Mouse (Mus musculus): ENCODE measurements around the gene Sox5.

The Sox5 gene

DNA sequence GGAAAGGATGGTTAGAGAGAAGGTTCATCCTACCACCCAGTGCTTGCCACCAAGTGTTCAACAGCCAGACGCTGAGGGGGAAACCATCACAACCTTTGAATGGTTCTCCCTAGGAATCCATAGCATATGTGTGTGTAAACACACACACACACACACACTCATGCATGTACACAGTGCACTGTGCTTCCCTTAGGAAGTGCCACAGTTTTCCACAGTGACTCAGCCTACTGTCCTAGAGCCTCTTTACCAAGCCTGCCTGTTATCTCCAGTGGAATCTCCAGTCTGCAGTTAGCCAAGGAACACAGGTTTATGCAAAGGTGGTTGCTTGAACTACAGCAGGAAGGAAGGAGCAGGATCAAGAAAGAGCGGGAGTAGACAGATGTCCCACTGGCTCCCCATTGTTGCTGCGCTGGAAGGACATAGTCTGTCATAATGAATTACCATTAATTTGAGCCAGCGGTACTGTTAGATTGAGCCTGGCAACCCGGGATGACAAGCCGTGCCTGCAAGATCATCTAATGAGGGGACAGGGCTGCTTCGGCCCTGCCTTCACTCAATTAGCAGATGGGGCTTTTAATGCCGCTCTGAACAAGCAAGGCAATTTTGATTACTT lies 335.9 kb downstream of the Sox5 start:
- no peak for DNase-seq (ENCODE audit: low read depth, low spot score)

DNA sequence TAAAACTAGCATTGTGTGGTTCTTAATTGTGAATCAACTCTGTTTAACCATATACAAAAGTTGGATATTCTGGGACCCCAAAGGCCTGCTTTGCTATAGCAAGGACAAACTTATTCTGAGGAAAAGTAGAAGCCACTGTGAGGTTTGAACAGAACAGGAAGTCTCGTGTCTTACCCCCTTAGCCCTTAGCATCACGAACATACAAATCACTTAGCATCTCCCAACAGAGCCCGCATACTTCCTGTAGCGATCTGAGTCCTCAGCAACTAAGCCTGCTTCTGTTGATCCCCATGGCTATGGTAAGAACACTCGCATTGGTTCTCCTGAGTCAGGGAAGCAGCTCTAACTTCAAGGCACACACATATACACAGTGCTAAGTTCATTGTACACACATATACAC lies 337.4 kb downstream of the Sox5 start:
- DNase-seq (ENCODE audit: low read depth, low spot score): no peak

DNA sequence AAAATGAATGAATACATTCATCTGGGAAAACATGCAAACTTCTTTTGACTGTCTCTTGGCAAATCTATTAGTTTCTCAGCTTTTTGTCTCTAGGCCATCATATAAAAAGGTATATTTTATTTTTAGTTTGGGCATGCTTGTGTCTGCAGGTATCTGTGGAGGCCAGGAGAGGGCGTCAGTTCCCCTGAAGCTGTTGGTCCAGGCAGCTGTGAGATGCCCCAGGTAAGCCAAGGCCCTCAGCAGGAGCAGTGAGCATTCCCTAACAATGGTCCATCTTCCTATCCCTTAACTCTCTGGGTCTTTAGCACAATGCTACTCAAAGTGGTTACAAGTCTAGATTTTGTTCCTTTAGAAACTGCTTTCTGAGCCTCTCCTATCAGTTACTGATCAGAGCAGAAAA lies 338.1 kb downstream of the Sox5 start:
- no peak for DNase-seq (ENCODE audit: low read depth, low spot score)

DNA sequence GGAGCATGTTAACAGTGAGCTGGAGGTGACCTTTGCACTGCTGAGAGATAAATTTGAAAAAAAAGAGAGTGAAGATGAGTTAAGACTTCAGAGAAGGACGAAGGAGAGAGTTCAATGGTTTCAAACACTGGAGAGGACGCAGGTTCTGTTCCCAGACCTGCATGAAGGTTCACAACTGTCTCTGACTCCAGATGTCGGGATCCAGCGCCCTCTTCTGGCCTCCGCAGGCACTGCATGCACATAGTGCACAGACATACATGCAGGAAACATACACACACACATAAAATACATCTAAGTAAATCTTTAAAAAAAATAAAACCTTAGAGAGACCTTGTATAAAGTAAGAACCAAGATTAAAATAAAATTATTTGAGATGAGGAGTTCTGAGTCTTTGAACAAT lies 352.5 kb downstream of the Sox5 start:
- no peak for DNase-seq (ENCODE audit: low read depth, low spot score)

DNA sequence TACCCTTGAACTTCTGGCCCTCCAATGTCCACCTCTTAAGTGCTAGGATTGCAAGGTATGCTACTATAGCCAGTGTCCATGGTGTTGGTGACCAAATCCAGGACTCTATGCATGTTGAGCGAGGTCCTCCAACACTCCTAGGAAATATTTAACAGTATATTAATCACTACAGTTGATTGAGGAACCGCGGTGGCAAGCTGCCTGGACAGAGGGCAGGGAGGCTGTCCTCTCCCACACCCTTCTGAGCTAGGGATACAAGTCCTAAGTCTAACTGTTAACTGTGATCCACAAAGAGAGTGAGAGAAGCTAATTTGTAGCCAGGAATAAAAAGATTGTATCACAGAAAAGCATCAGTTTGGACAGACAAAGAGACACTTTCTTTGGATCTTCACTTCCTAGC lies 373.7 kb downstream of the Sox5 start:
- no peak for DNase-seq (ENCODE audit: low read depth, low spot score)

DNA sequence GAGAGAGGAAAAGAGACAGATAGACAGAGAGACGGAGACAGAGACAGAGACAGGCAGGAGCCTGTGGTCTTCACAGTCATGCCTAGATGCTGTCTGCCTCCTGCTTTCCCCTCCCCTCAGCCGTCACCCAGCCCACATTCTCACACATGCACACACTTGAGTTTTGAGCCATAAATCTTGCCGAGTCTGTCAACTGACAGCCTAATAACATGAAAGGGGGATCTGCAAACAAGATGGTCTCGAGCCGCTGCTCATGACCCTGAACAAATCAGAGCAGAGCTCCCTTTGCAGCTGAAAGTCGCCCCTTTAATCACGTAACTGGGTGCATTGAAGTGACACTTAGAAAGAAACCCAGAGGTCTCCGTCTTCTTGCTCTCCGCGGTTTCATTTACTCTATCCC lies 383.7 kb downstream of the Sox5 start:
- DNase-seq (ENCODE audit: low read depth, low spot score): peak; percentile 43

DNA sequence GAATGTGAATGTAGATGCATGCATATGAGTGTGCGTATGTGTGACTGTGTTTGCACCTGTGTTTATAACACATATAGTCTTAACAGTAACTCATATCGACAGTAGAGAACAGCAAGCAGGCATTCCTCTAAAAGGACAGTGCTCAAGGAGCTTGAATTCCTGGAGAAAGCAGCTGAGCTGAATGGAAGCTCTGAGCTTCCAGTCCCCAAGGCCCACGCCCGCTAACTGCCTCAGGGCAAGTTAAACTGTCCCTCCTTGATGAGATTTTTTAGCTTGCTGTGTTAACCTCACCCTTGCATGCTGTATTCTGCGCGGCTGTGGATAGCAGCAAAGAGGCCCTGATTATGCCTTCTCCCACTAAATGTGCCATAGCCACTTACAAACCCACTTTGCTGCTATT lies 388.6 kb downstream of the Sox5 start:
- no peak for DNase-seq (ENCODE audit: low read depth, low spot score)

DNA sequence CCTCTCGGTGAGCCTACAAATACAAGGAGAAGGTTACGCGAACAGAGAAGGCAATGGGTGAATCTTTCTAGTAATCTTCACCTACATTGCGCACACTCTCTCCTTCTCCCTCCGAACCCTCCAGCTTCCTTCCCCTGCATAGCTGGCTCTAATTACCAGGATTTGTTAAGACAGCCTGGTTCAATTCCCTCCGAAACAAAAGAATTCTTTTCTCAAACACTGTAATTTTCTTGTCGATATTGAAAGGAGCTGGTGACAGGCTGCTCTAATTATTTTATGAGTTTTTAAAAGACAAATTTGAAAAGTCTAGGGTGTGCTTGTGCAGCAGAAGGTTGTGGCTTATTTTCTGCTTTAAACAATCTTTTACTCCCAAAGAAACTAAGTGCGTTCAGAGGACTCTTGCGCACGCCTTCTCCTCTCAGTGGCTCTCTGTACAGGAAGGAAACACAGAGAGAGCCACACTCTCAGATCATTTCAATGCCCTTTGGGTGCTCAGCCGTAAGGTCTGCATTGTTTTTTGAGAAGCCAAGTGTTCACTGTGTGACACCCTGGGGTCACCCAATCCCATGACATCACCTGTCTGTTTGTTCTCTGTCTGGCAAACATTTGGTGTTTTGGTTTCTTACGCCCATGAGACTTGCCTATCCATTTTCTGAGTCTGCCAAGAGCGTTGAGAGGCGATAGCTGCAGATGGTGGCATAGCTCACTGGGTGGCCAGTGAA lies 392.3 kb downstream of the Sox5 start:
- DNase-seq (ENCODE audit: low read depth, low spot score): no peak

DNA sequence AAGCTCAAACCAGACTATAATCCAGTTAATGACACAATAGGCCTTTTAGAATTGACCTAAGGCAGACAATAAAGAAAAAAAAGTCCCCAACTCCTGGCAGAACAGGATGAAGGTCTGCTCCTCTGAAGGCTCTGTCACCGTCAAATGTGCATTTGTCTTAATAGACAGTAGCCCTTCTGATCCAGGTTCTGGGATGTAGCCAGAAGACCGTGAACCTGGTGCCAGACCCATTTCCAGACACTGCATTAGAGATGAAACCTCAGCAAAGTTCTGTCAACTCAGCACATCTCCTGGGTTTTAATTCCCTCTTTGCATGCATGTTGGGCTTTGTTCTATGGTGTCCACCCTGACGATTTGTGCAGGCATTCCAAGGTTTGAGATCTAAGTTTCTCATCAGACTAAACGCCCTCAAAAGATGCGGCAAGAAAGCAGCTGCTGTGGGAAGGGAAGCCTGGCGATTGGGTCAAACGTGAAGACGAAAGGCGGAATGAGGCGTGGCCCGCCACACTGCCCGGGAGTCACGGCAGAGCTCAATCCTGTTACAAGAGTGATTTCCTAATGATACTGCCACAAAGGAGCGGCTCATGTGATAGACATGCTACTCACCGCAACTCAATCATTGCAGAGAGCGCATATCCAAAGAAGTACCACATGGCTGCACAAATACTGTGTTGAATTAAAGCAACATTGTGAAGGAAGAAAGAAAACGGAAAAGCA lies 394.1 kb downstream of the Sox5 start:
- DNase-seq (ENCODE audit: low read depth, low spot score): no peak

DNA sequence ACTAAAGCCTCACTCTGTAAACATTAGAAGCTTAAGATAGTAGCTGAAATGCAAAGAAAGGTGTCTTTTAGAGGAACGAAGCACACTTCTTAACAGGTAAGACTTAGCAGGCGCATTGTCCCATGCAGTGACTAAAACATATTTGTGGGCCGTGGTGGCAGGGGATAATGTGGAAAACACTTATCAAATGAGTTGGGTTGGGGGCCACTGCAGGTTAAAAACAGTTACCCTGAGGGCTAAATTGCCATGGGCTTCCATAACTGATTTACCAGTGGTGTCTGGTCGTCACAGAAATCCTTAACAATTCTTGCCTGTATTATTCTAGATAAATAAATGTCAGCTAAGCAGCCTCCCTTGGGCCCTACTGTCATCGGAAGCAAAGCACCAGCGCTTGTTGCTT lies 401.1 kb downstream of the Sox5 start:
- no peak for DNase-seq (ENCODE audit: low read depth, low spot score)

DNA sequence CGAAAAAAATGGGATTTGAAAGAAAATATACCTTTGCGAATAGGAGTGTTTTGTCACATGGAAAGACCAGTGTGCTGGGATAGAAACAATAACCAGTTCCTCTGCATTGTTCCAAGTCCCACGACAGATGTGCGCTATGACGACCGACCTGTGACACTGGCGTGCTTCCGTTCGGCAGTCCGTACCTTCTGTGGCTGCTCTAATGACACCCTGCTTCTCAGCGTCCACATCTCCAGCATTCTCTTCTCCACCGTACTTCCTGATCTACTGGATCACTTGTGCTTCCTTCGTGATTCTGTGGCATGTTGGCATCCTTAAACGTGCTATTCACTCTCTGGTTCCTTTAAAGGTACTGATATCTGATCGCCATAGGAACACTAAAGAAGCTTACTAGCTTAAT lies 401.6 kb downstream of the Sox5 start:
- no peak for DNase-seq (ENCODE audit: low read depth, low spot score)

DNA sequence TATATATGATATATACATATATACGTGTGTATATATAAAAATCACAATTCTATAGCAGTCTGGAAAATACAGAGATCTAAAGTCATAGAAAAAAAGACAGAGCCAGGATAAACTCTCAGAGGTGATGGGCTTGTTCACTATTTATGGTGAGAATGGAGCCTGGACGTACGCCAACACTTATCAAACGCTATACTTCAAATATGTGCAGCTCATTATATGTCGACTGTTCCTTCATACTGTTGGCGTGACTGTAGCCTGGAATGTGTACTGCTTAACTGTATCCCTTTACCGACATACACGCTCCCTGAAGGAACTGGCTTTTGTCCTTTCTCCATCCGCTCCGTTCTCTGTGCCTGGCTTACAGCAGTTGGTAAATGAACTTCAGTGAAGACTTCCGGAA lies 407.0 kb downstream of the Sox5 start:
- no peak for DNase-seq (ENCODE audit: low read depth, low spot score)

DNA sequence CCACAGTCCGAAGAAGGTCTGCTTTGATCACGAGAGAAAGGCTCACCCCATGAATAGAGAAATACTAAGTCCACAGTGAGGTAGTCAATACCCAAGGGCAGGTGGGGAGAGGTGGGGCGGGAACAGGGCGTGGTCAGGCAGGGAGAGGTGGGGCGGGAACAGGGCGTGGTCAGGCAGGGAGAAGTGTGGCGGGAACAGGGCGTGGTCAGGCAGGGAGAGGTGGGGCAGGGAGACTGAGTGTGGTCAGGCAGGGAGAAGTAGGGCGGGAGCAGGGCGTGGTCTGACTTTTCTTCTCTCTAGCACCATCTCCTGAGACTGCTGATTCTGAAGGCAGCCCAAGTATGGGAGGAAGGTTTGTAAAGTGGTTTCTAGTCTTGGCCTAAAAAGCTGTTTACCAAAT lies 411.1 kb downstream of the Sox5 start:
- no peak for DNase-seq (ENCODE audit: low read depth, low spot score)

DNA sequence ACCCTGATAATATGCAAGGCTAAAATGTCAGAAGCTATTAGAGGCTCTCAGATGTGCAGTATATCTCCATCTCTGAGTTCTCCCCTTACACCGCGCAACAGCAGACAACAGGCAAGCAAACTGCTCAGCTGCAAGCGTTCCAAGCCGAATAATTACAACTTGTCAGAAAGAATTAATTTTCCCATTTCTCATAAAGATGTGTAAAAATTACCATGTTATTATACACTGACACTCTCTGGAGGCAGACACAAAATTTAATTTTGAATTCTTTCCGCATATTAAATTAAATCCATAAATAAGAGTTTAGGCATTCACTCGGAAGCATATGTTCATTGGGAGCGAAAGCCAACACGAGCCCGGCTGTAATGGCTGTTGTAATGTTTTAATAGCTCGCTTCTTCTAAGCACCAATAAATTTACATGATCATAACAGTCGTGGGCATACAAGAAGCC lies 414.1 kb downstream of the Sox5 start:
- no peak for DNase-seq (ENCODE audit: low read depth, low spot score)

DNA sequence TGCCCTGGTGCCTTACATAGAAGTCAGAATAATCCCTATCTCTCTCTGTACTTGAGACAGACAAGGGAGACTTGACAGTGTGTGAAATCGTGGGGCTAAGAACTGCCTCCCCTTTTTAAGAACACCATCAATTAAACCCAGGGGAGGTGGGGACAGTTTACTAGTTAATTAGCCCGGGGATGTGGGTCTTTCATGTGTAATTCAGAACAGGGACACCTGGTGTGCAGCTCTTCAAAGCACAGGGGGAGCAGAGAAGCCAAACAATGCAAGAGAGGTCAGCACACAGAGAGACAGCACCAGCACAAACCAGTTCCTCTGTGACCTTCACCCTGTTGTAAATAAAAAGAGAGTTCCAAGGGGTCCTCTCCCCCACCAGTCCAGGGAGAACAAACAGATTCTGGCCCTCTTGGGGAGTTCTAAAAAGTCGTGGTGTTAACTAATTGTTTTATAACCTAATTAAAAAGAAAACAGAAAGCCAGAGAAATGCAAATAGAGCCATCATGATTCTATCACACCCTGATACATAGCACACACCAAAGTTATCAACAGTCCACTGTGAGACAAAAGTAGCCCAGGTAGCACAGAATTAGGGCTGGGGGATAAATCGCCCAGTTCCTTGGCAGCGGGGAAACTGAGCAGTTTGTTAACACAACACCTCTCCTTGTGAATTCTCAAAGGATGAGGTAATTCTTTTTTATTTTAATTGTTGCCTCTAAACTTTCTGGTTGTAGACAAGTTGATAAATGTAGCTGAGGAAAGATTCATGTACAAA lies 420.3 kb downstream of the Sox5 start:
- DNase-seq (ENCODE audit: low read depth, low spot score): peak; percentile 20

DNA sequence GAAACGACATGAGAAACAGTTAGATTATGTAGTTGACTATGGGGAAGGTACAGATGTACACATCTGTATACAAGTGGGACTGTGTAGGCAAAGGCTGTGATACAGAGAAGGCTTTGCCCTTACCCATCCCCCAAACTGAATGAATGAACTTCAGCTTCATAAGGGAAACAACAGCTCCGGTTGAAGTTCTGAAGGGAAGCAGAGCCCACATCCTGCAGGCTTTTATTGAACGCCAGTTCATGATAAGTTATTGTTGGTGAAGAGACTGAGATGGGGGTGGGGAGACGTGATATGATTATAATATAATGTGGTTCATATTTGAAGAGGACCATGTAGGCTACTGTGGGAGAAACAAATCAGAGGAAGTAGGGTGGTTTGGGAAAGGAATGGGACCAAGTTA lies 424.7 kb downstream of the Sox5 start:
- no peak for DNase-seq (ENCODE audit: low read depth, low spot score)

DNA sequence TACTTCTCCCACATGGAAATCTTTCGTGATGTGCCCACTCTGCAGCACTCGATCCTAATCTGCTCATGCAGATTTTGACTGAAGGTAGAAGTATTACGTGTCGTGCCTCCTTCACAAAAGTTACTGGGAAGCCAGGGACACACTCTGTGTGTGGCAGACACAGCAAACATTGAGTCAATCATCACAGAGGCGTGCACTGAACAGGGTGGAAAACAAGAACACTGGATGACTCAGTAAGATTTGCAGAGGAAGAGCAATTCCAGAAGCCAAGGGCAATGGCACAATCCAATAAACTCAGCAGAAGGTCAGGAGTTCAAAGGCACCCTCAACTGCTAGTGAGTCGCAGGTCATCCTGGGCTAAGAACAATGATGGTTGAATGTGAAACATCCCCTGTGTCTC lies 430.7 kb downstream of the Sox5 start:
- DNase-seq (ENCODE audit: low read depth, low spot score): no peak

DNA sequence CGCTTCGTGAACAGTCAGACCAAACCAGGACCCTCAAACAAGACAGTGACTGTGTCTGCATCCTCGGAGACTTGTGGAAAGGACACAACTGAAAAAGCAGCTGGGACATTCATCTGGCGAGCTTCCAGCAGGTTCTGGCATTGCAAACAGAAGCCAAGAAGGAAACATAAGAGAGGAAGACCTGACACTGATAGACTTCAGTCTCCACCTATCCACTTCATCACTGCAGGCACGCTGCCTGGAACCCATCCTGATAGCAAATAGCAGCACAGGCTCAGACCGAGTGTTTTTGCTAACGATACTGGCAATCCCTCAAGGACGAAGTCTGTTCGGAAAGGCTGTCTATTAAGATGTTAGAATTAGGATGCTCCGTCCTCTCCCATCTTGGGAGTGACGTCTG lies 438.4 kb downstream of the Sox5 start:
- DNase-seq (ENCODE audit: low read depth, low spot score): no peak

DNA sequence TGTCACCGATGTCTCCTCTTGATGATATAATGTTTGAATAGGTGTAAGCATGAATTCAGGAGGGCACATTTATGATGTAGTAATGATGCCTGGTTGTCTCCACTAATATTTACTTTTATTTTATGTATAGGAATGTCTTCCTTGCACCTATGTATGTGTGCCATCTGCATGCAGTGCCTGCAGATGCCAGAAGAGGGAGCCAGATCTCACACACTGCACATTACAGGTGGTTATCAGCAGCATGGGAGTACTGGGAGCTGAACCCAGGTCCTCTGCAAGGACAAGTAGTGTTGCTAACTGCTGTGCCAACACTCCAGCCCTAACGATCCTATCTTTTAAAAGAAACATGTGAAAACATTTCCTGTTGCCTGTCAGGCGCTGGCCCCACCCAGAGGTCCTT lies 442.2 kb downstream of the Sox5 start:
- DNase-seq (ENCODE audit: low read depth, low spot score): no peak

DNA sequence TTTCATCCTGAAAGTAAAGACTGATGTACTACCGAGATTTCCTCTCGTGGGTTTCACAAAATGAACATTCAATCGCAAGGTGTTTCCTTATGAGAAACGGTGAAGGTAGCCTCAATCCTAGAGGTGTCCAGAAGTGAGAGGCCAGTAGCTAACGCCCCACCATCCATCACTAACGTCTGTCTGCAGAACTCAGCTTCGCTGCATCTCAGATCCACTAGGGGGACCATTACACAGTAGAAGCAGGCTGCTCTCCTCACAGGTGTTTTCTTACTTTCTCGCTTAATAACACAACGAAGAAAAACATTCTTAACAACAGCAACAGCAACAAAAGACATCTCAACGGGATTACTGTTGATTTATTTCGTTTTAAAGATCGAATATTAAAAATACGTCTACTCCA lies 442.8 kb downstream of the Sox5 start:
- DNase-seq (ENCODE audit: low read depth, low spot score): no peak

DNA sequence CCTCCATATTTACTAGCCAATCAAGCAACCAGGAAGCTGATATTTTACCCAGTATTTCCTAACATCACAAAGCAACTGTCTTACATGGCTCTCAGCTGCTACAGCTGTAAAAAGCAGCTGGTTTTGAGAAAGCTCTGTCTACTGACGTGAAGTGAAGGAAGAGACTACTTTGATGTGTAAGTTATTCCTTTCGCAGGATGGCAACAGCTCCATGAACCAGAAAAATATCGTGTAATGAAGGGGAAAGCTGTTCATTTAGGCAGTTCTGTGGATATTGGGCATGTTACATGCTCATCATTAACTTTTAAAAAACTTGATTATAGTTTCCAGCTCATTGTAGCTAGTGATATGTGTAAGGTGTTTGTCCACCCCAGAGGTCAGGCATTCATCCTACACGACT lies 443.6 kb downstream of the Sox5 start:
- DNase-seq (ENCODE audit: low read depth, low spot score): no peak

DNA sequence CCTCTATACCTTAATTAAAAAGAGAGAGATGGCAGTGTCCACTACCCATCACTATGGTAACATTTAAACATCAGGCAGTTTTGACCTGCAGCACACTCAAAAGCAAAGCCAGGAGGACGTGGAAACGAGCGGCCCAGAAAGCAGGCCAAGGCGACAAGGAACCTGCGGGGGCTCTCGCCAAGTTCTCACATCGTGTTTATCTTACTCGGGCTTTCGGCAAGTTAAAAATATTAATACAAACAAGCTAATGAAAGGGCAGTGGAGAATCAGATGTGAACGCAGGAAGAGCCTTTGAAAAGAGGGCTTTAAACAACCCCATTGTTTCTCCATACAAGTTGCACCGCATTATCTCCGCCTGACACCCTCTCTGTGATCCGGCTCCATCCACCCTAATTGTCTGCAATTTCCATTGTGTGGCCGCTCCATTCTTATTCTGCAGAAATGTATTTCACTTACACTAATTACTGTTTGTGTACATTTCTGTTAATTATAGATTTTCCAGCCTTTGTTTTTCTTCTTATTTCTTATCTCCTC lies 444.3 kb downstream of the Sox5 start:
- no peak for DNase-seq (ENCODE audit: low read depth, low spot score)
